Mouse (Mus musculus): ENCODE measurements at regions not wholly inside any gene's neighbourhood (a gene's known extent, or its start where the extent isn't known, plus 50 kb on each side); places are given as distances from the start of the nearest gene placed in this dataset.

DNA sequence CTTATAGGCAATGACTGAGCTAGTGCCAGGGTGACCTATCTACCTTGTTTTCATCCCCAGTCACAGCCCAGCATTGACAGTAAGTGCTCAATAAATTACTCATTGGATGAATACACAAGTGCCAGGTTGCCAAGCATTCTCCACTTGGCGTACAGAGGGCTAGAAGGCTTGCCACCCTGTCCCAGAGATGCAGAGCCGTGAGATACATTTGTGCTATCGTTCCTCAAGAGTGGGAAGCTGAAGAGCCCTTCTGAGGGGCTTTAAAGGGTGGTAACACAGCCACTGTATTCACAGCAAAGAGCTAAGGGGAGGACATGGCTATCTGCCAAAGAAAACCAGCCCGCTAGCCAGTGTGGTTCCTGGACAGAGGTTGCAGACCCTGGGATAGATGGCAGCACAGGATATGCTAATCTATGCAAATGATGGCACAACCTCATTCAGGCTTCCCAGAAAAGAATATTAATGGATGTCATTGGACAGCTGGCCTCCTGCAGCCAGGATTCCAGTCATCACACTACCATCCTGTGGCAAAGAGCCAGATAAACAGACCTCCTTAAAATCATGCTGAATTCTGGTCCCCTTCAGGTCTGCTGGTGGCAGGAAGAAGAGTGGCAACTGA lies 214.4 kb downstream of the Trim29 start:
- H3K27me3 ChIP-seq (ENCODE audit: control insufficient read depth, insufficient read depth, low read depth, low read length) = no peaks in the 10 kb centered on the region
- ATAC-seq (ENCODE audit: low read depth) = no peak
- WGBS (ENCODE audit: insufficient replicate concordance) = 50% methylated on average over 4 of the region's 4 CpGs
- no peaks in the 10 kb centered on the region for H3K4me1 ChIP-seq (ENCODE audit: control insufficient read depth, low read depth, low read length)
- no peak overlapping the region for H3K27ac ChIP-seq (ENCODE audit: low read length)
- H3K9ac ChIP-seq (ENCODE audit: low read depth, low read length) = no peak overlapping the region
- H3K4me2 ChIP-seq (ENCODE audit: low read depth, low read length) = no peak overlapping the region
- no peaks in the 10 kb centered on the region for H3K36me3 ChIP-seq (ENCODE audit: control insufficient read depth, insufficient read depth)
- H3K9me3 ChIP-seq (replicated peaks; ENCODE audit: control insufficient read depth, low read length) = no peaks in the 10 kb centered on the region
- no peak overlapping the region for H3K4me3 ChIP-seq (ENCODE audit: low read depth, low read length)

- Histone ChIP-seq H3K4me2 (ENCODE audit: low read depth, low read length) (no peak overlapping the region), H3K27ac (ENCODE audit: low read length) (no peak overlapping the region), H3K36me3 (ENCODE audit: control insufficient read depth, insufficient read depth) (no peaks in the 10 kb centered on the region), H3K9ac (ENCODE audit: low read depth, low read length) (no peak overlapping the region), H3K9me3 (replicated peaks; ENCODE audit: control insufficient read depth, low read length) (no peaks in the 10 kb centered on the region), H3K4me1 (ENCODE audit: control insufficient read depth, low read depth, low read length) (no peaks in the 10 kb centered on the region), H3K27me3 (ENCODE audit: control insufficient read depth, insufficient read depth, low read depth, low read length) (no peaks in the 10 kb centered on the region), H3K4me3 (ENCODE audit: low read depth, low read length) (no peak overlapping the region)
- 45% methylated on average over 2 of the region's 2 CpGs for WGBS (ENCODE audit: insufficient replicate concordance)
- no peak for ATAC-seq (ENCODE audit: low read depth)
These were observed 211.6 kb upstream of the Nectin1 start for GRCm38 (mm10) chr9:43532187-43532586.

GRCm38 (mm10) chr9:43535967-43536366 lies 207.8 kb upstream of the Nectin1 start:
- Histone ChIP-seq H3K4me2 (ENCODE audit: low read depth, low read length) (no peak overlapping the region), H3K9ac (ENCODE audit: low read depth, low read length) (no peak overlapping the region), H3K9me3 (replicated peaks; ENCODE audit: control insufficient read depth, low read length) (no peaks in the 10 kb centered on the region), H3K4me3 (ENCODE audit: low read depth, low read length) (no peak overlapping the region), H3K36me3 (ENCODE audit: control insufficient read depth, insufficient read depth) (no peaks in the 10 kb centered on the region), H3K27me3 (ENCODE audit: control insufficient read depth, insufficient read depth, low read depth, low read length) (no peaks in the 10 kb centered on the region), H3K4me1 (ENCODE audit: control insufficient read depth, low read depth, low read length) (no peaks in the 10 kb centered on the region), H3K27ac (ENCODE audit: low read length) (no peak overlapping the region)
- ATAC-seq (ENCODE audit: low read depth) = no peak
- WGBS (ENCODE audit: insufficient replicate concordance) = 64% methylated on average over 7 of the region's 7 CpGs

DNA sequence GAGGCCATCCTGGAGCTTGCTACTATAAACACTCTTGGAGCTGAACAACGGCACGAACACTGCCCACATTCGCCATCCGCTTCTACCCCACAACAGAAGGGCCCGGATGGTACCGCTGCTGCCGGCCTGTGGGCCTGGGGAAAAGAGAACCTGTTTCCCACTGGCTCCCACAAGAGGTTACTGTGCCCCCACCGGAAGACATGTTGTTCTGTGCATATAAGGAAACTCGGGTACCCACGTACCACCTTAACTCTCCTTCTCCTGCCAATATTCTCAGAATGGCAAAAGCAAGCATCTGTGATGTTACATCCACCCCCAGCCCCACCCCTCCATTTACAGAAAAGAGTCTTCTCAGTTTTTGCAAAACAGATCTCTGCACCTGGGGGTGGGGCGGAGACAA lies 206.7 kb upstream of the Nectin1 start:
- no peak overlapping the region for H3K27ac ChIP-seq (ENCODE audit: low read length)
- no peak overlapping the region for H3K4me3 ChIP-seq (ENCODE audit: low read depth, low read length)
- no peak overlapping the region for H3K4me2 ChIP-seq (ENCODE audit: low read depth, low read length)
- H3K4me1 ChIP-seq (ENCODE audit: control insufficient read depth, low read depth, low read length) = no peaks in the 10 kb centered on the region
- 79% methylated on average over 11 of the region's 11 CpGs for WGBS (ENCODE audit: insufficient replicate concordance)
- no peak overlapping the region for H3K9ac ChIP-seq (ENCODE audit: low read depth, low read length)
- no peak for ATAC-seq (ENCODE audit: low read depth)
- H3K9me3 ChIP-seq (replicated peaks; ENCODE audit: control insufficient read depth, low read length) = no peaks in the 10 kb centered on the region
- no peaks in the 10 kb centered on the region for H3K36me3 ChIP-seq (ENCODE audit: control insufficient read depth, insufficient read depth)
- H3K27me3 ChIP-seq (ENCODE audit: control insufficient read depth, insufficient read depth, low read depth, low read length) = no peaks in the 10 kb centered on the region

DNA sequence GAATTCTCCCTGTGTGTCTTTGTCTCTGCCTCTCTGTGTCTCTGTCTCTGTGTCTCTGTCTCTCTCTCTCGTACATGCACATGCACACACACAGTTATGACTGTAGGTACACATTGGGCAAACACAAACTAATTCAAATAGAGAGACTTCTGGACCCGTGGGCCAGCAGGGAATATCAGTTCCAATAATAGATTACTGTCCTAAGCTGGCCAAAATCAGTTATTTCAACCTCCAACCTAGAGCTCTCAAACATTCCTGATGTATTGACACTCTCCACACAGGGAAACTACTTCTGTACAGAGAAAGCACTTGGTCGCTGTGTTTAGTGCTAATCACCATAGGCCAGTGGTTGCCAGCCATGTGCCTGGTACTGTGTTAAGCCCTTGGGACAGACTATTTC lies 203.7 kb upstream of the Nectin1 start:
- no peak overlapping the region for H3K27ac ChIP-seq (ENCODE audit: low read length)
- no peak overlapping the region for H3K4me2 ChIP-seq (ENCODE audit: low read depth, low read length)
- H3K9me3 ChIP-seq (replicated peaks; ENCODE audit: control insufficient read depth, low read length) = no peaks in the 10 kb centered on the region
- H3K4me3 ChIP-seq (ENCODE audit: low read depth, low read length) = no peak overlapping the region
- H3K4me1 ChIP-seq (ENCODE audit: control insufficient read depth, low read depth, low read length) = no peaks in the 10 kb centered on the region
- H3K9ac ChIP-seq (ENCODE audit: low read depth, low read length) = no peak overlapping the region
- 40% methylated on average over 3 of the region's 3 CpGs for WGBS (ENCODE audit: insufficient replicate concordance)
- H3K27me3 ChIP-seq (ENCODE audit: control insufficient read depth, insufficient read depth, low read depth, low read length) = no peaks in the 10 kb centered on the region
- no peak for ATAC-seq (ENCODE audit: low read depth)
- no peaks in the 10 kb centered on the region for H3K36me3 ChIP-seq (ENCODE audit: control insufficient read depth, insufficient read depth)

GRCm38 (mm10) chr9:43541234-43541633 lies 202.6 kb upstream of the Nectin1 start:
- Histone ChIP-seq H3K9me3 (replicated peaks; ENCODE audit: control insufficient read depth, low read length) (no peaks in the 10 kb centered on the region), H3K4me2 (ENCODE audit: low read depth, low read length) (no peak overlapping the region), H3K4me1 (ENCODE audit: control insufficient read depth, low read depth, low read length) (no peaks in the 10 kb centered on the region), H3K9ac (ENCODE audit: low read depth, low read length) (no peak overlapping the region), H3K27ac (ENCODE audit: low read length) (no peak overlapping the region), H3K27me3 (ENCODE audit: control insufficient read depth, insufficient read depth, low read depth, low read length) (no peaks in the 10 kb centered on the region), H3K4me3 (ENCODE audit: low read depth, low read length) (no peak overlapping the region), H3K36me3 (ENCODE audit: control insufficient read depth, insufficient read depth) (no peaks in the 10 kb centered on the region)
- ATAC-seq (ENCODE audit: low read depth) = no peak
- 63% methylated on average over 8 of the region's 8 CpGs for WGBS (ENCODE audit: insufficient replicate concordance)

GRCm38 (mm10) chr9:43542077-43542654 lies 201.6 kb upstream of the Nectin1 start:
- Histone ChIP-seq H3K27ac (ENCODE audit: low read length) (no peak overlapping the region), H3K36me3 (ENCODE audit: control insufficient read depth, insufficient read depth) (no peaks in the 10 kb centered on the region), H3K27me3 (ENCODE audit: control insufficient read depth, insufficient read depth, low read depth, low read length) (no peaks in the 10 kb centered on the region), H3K4me2 (ENCODE audit: low read depth, low read length) (no peak overlapping the region), H3K9ac (ENCODE audit: low read depth, low read length) (no peak overlapping the region), H3K9me3 (replicated peaks; ENCODE audit: control insufficient read depth, low read length) (no peaks in the 10 kb centered on the region), H3K4me1 (ENCODE audit: control insufficient read depth, low read depth, low read length) (no peaks in the 10 kb centered on the region), H3K4me3 (ENCODE audit: low read depth, low read length) (no peak overlapping the region)
- WGBS (ENCODE audit: insufficient replicate concordance) = 65% methylated on average over 9 of the region's 9 CpGs
- ATAC-seq (ENCODE audit: low read depth) = no peak

GRCm38 (mm10) chr9:43545081-43545565 lies 198.7 kb upstream of the Nectin1 start:
- no peaks in the 10 kb centered on the region for H3K4me1 ChIP-seq (ENCODE audit: control insufficient read depth, low read depth, low read length)
- H3K27me3 ChIP-seq (ENCODE audit: control insufficient read depth, insufficient read depth, low read depth, low read length) = no peaks in the 10 kb centered on the region
- H3K9me3 ChIP-seq (replicated peaks; ENCODE audit: control insufficient read depth, low read length) = no peaks in the 10 kb centered on the region
- no peak for ATAC-seq (ENCODE audit: low read depth)
- no peak overlapping the region for H3K4me3 ChIP-seq (ENCODE audit: low read depth, low read length)
- 20% methylated on average over 15 of the region's 15 CpGs for WGBS (ENCODE audit: insufficient replicate concordance)
- H3K36me3 ChIP-seq (ENCODE audit: control insufficient read depth, insufficient read depth) = no peaks in the 10 kb centered on the region
- no peak overlapping the region for H3K4me2 ChIP-seq (ENCODE audit: low read depth, low read length)
- H3K27ac ChIP-seq (ENCODE audit: low read length) = no peak overlapping the region
- H3K9ac ChIP-seq (ENCODE audit: low read depth, low read length) = no peak overlapping the region

DNA sequence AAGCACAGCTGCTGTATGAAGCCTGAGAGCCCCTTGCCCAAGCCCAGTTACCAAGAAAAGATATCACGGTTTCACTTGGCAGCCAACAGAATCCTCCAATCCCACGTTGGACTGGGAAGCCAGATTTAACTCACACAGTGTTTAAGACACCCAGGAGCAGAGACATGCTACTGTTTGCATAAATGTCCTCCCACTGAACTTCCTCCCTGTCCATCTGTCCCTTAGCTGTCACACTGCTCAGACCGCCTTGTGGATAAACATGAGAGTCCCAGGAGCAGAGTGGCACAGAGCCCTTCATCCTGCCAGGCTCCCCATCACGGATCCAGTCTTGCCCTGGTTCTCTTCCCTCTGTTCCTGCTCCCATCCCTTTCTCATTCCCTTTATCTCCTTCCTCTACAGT lies 194.9 kb upstream of the Nectin1 start:
- H3K9me3 ChIP-seq (replicated peaks; ENCODE audit: control insufficient read depth, low read length) = no peaks in the 10 kb centered on the region
- no peaks in the 10 kb centered on the region for H3K4me1 ChIP-seq (ENCODE audit: control insufficient read depth, low read depth, low read length)
- H3K27ac ChIP-seq (ENCODE audit: low read length) = no peak overlapping the region
- WGBS (ENCODE audit: insufficient replicate concordance) = 36% methylated on average over 4 of the region's 4 CpGs
- H3K36me3 ChIP-seq (ENCODE audit: control insufficient read depth, insufficient read depth) = no peaks in the 10 kb centered on the region
- H3K27me3 ChIP-seq (ENCODE audit: control insufficient read depth, insufficient read depth, low read depth, low read length) = no peaks in the 10 kb centered on the region
- H3K9ac ChIP-seq (ENCODE audit: low read depth, low read length) = no peak overlapping the region
- ATAC-seq (ENCODE audit: low read depth) = no peak
- no peak overlapping the region for H3K4me2 ChIP-seq (ENCODE audit: low read depth, low read length)
- no peak overlapping the region for H3K4me3 ChIP-seq (ENCODE audit: low read depth, low read length)

Data from liver, embryonic 16.5 days (tissue).